Mouse (Mus musculus): ENCODE results near the gene Ret. TPM values are rescaled to one million over a fixed set of nuclear protein-coding genes. Genes with fewer than 3 reads are reported as not detected.

Ret gene
- polyA plus RNA-seq, 1 experiment = not detected

- TF ChIP-seq TAL1 (IDR thresholded peaks at IDR 0.05; ENCODE audit: low read length) (no peak), GATA1 (IDR thresholded peaks at IDR 0.05; ENCODE audit: low read length) (no peak)
- Histone ChIP-seq H3K4me3 (replicated peaks) (no peak overlapping the region), H3K9me3 (ENCODE audit: control insufficient read depth, low read length) (no peaks in the 10 kb centered on the region), H3K4me1 (ENCODE audit: control insufficient read depth) (no peaks in the 10 kb centered on the region), H3K36me3 (ENCODE audit: control insufficient read depth) (no peaks in the 10 kb centered on the region), H3K27me3 (ENCODE audit: control insufficient read depth) (no peaks in the 10 kb centered on the region)
Observed at GRCm38 (mm10) chr6:118165516-118165915, 32.0 kb downstream of the Ret start.

- no peaks in the 10 kb centered on the region for H3K4me1 ChIP-seq (ENCODE audit: control insufficient read depth)
- no peaks in the 10 kb centered on the region for H3K9me3 ChIP-seq (ENCODE audit: control insufficient read depth, low read length)
- no peaks in the 10 kb centered on the region for H3K27me3 ChIP-seq (ENCODE audit: control insufficient read depth)
- H3K4me3 ChIP-seq (replicated peaks) = no peak overlapping the region
- no peaks in the 10 kb centered on the region for H3K36me3 ChIP-seq (ENCODE audit: control insufficient read depth)
- TF ChIP-seq TAL1 (IDR thresholded peaks at IDR 0.05; ENCODE audit: low read length) (no peak), GATA1 (IDR thresholded peaks at IDR 0.05; ENCODE audit: low read length) (no peak)
Observed at GRCm38 (mm10) chr6:118164691-118165090, 32.8 kb downstream of the Ret start.

- Histone ChIP-seq H3K9me3 (ENCODE audit: control insufficient read depth, low read length) (no peaks in the 10 kb centered on the region), H3K36me3 (ENCODE audit: control insufficient read depth) (no peaks in the 10 kb centered on the region), H3K27me3 (ENCODE audit: control insufficient read depth) (no peaks in the 10 kb centered on the region), H3K4me1 (ENCODE audit: control insufficient read depth) (no peaks in the 10 kb centered on the region), H3K4me3 (replicated peaks) (no peak overlapping the region)
- TF ChIP-seq GATA1 (IDR thresholded peaks at IDR 0.05; ENCODE audit: low read length) (no peak), TAL1 (IDR thresholded peaks at IDR 0.05; ENCODE audit: low read length) (no peak)
Observed at GRCm38 (mm10) chr6:118163086-118163485, 34.4 kb downstream of the Ret start.

DNA sequence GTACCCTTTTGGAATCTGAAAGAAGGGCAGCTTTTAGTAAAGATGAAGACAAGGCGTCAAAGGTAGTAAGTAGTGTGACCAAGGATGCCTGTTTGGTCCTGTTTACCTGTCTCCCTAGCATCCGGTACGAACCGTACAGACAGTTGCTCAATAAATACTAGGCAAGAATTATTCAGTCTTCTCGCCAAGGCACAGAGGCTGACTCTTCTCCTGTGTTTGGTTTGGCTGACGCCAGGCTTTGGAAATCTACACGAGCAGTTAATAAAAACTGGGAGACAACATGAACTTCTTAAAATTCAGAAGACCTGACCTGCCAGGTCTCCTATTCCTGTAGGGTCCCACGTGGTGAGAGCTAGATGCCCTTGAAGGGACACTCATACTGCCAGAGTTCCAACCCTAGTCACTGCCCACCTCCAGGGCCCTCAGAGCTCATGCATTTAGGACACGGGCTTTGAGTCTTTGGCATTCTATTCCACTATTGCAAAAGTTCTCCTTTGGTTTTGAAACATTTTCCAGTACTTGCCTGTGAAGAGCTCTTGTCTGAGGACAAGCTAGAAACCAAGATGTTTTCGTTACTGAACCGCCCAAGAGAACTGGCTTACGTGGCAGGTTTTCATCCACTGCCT lies 34.9 kb downstream of the Ret start:
- Histone ChIP-seq H3K4me3 (replicated peaks) (no peak overlapping the region), H3K4me1 (ENCODE audit: control insufficient read depth) (no peaks in the 10 kb centered on the region), H3K36me3 (ENCODE audit: control insufficient read depth) (no peaks in the 10 kb centered on the region), H3K27me3 (ENCODE audit: control insufficient read depth) (no peaks in the 10 kb centered on the region), H3K9me3 (ENCODE audit: control insufficient read depth, low read length) (no peaks in the 10 kb centered on the region)
- TF ChIP-seq GATA1 (IDR thresholded peaks at IDR 0.05; ENCODE audit: low read length) (no peak), TAL1 (IDR thresholded peaks at IDR 0.05; ENCODE audit: low read length) (no peak)

DNA sequence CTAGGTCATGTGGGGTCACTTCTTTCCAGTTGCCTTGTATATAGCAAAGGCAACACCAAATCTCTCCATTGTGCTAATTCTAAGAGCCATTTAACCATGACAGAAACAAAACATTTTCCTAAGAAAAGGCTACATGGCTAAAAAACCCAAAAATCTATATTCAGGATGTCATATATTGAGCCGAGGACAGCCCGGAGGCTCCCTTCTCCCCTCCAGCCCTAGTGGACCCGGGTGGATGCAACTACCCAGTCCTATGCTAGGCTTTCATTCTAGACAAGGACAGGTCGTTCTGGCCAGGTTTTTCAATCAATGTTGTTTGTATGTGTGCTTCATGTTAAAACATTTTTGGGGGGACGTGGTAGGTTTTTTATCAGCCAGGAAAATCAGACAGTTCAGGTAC lies 44.4 kb downstream of the Ret start:
- Histone ChIP-seq H3K9me3 (ENCODE audit: control insufficient read depth, low read length) (no peaks in the 10 kb centered on the region), H3K36me3 (ENCODE audit: control insufficient read depth) (no peaks in the 10 kb centered on the region), H3K4me1 (ENCODE audit: control insufficient read depth) (no peaks in the 10 kb centered on the region), H3K27me3 (ENCODE audit: control insufficient read depth) (no peaks in the 10 kb centered on the region), H3K4me3 (replicated peaks) (no peak overlapping the region)
- TF ChIP-seq GATA1 (IDR thresholded peaks at IDR 0.05; ENCODE audit: low read length) (no peak), TAL1 (IDR thresholded peaks at IDR 0.05; ENCODE audit: low read length) (no peak)

- no peaks in the 10 kb centered on the region for H3K36me3 ChIP-seq (ENCODE audit: control insufficient read depth)
- no peaks in the 10 kb centered on the region for H3K9me3 ChIP-seq (ENCODE audit: control insufficient read depth, low read length)
- H3K4me3 ChIP-seq (replicated peaks) = no peak overlapping the region
- no peaks in the 10 kb centered on the region for H3K4me1 ChIP-seq (ENCODE audit: control insufficient read depth)
- TF ChIP-seq TAL1 (IDR thresholded peaks at IDR 0.05; ENCODE audit: low read length) = no peak
- no peak for TF ChIP-seq GATA1 (IDR thresholded peaks at IDR 0.05; ENCODE audit: low read length)
- no peaks in the 10 kb centered on the region for H3K27me3 ChIP-seq (ENCODE audit: control insufficient read depth)
Observed at GRCm38 (mm10) chr6:118150988-118151387, 46.5 kb downstream of the Ret start.

DNA sequence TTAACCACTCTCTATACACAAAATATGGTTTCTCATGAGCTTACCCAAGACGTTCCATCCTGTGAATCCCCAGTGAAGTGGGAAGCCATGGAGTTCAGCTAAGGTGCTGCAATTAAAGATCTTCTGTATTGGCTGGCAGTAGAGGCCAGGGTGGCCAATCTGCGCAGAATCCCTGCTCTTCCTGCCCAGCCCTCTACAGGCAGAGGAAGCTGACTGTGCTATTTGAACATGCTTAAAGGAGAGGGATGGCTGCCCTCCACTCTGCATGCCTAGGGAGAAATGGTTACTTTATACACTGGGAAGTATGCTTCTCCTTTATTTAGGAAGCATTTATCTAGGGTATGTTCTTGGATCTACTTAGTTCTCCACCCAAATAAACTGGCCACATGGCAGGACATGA lies 47.0 kb downstream of the Ret start:
- no peaks in the 10 kb centered on the region for H3K27me3 ChIP-seq (ENCODE audit: control insufficient read depth)
- no peaks in the 10 kb centered on the region; the same call in 1 of the 2 replicates for H3K4me1 ChIP-seq (ENCODE audit: control insufficient read depth)
- no peaks in the 10 kb centered on the region for H3K36me3 ChIP-seq (ENCODE audit: control insufficient read depth)
- no peaks in the 10 kb centered on the region for H3K9me3 ChIP-seq (ENCODE audit: control insufficient read depth, low read length)
- no peak overlapping the region for H3K4me3 ChIP-seq (replicated peaks)
- TF ChIP-seq TAL1 (IDR thresholded peaks at IDR 0.05; ENCODE audit: low read length) = no peak

- TF ChIP-seq TAL1 (IDR thresholded peaks at IDR 0.05; ENCODE audit: low read length) (no peak), GATA1 (IDR thresholded peaks at IDR 0.05; ENCODE audit: low read length) (no peak)
Observed at GRCm38 (mm10) chr6:118150128-118150527, 47.4 kb downstream of the Ret start.

GRCm38 (mm10) chr6:118140961-118141360 lies 56.6 kb downstream of the Ret start:
- no peaks in the 10 kb centered on the region for H3K27me3 ChIP-seq (ENCODE audit: control insufficient read depth)
- TF ChIP-seq GATA1 (IDR thresholded peaks at IDR 0.05; ENCODE audit: low read length) (no peak), TAL1 (IDR thresholded peaks at IDR 0.05; ENCODE audit: low read length) (no peak)
- no peaks in the 10 kb centered on the region for H3K36me3 ChIP-seq (ENCODE audit: control insufficient read depth)
- peaks cover 28% of the 10 kb centered on the region for H3K4me1 ChIP-seq (ENCODE audit: control insufficient read depth)
- peaks cover 3% of the 10 kb centered on the region; the same call in 1 of the 2 replicates for H3K9me3 ChIP-seq (ENCODE audit: control insufficient read depth, low read length)
- H3K4me3 ChIP-seq (replicated peaks) = no peak overlapping the region

More at GRCm38 (mm10) chr6:118150128-118150527, 47.4 kb downstream of the Ret start:
- Histone ChIP-seq H3K4me1 (ENCODE audit: control insufficient read depth) (no peaks in the 10 kb centered on the region; the same call in 1 of the 2 replicates), H3K9me3 (ENCODE audit: control insufficient read depth, low read length) (no peaks in the 10 kb centered on the region), H3K27me3 (ENCODE audit: control insufficient read depth) (no peaks in the 10 kb centered on the region), H3K4me3 (replicated peaks) (no peak overlapping the region), H3K36me3 (ENCODE audit: control insufficient read depth) (no peaks in the 10 kb centered on the region)
